ENCODE assay signal across 13 mouse cellular contexts in the genomic region with DNA sequence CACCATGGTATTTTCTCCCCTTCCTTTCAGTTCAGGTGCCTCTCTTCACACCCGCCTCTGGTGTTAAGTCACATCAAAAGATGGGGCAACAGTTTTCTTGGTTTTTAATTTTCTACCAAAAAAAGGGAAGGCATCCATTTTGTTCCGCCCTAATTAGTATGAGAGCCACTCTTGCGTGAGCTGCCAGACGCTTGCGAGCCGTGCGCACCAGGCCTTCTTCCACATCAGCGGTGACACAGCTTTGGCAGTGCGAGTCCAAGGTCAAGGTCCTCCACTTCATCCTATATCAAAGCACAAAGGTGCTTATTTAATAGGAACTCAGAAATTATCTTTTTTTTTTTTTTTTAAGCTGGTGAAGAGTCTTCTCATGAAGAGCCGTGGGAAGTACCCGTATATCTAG.
DNase-seq lines count a peak whose midpoint lies in the region.
"Had no signal": no experiment of that assay in that cellular context is flagged by ENCODE, and none has a peak within 500 bp of the region (broad histone marks: within the 10 kb centered on the region; RNA-seq: fewer than 3 reads in every experiment).

No protein-coding gene starts in this region.

- peak; percentile 50 to 61 for DNase-seq in cerebellum, postnatal 10 days
- DNase-seq in cerebellum, adult 18-20 months = no peak
- DNase-seq in kidney, adult 9 months = peak; percentile 61
- no peak for DNase-seq in kidney, postnatal 4 days
- DNase-seq in retina, embryonic 14.5 days (ENCODE audit: low spot score) = peak; percentile 31
- DNase-seq in retina, postnatal 1 day = no peak
- DNase-seq: adrenal gland, adult 8-10 months; adrenal gland, postnatal 25 days; B cell, adult 2 months; cerebellum, adult 11-12 months; cerebellum, adult 8-10 months; cerebellum, adult 9-11 months; forebrain, postnatal 0 days had no signal

Comparison
In these comparisons a context has a peak if more than half of its experiments do, and no peak if none do; other contexts are left out.
1. DNase-seq: peak in cerebellum, postnatal 10 days (2 of 2), kidney, adult 9 months (single experiment) and retina, embryonic 14.5 days (single experiment); none in cerebellum, adult 18-20 months (0 of 2), kidney, postnatal 4 days (0 of 2) and retina, postnatal 1 day (single experiment).